Comparison of ENCODE assay signal across 10 mouse cellular contexts in genomic region chr2:32784048-32784681, GRCm38 (mm10). TPM values are rescaled to one million over a fixed set of nuclear protein-coding genes. Genes with fewer than 3 reads are reported as not detected.
DNase-seq lines count a peak whose midpoint lies in the region; ATAC-seq and TF ChIP-seq lines count a peak whose summit lies in the region.
"Had no signal": no experiment of that assay in that cellular context is flagged by ENCODE, and none has a peak within 500 bp of the region (broad histone marks: within the 10 kb centered on the region; RNA-seq: fewer than 3 reads in every experiment).

Cfap157 (minus strand) TSS chr2:32784428.

- no peak within 1 kb of the TSS for H3K9ac ChIP-seq in hindbrain, postnatal 0 days (replicated peaks; ENCODE audit: low read length)
- H3K9ac ChIP-seq in midbrain, embryonic 16.5 days (ENCODE audit: low read depth, low read length), result no peak within 1 kb of the TSS
- H3K9ac ChIP-seq: liver, embryonic 14.5 days had no signal

- 70% methylated on average over 4 of the region's 4 CpGs for WGBS in hindbrain, postnatal 0 days
- WGBS in midbrain, embryonic 16.5 days, result 72% methylated on average over 4 of the region's 4 CpGs
- 47% methylated on average over 4 of the region's 4 CpGs for WGBS in cerebellum, adult 2 months

- no peak within 1 kb of the TSS; the same call in 1 of the 2 replicates for H3K27ac ChIP-seq in hindbrain, postnatal 0 days
- 0 out of 2 replicates have a peak within 1 kb of the TSS, but pooled peaks have one; percentile 43 for H3K27ac ChIP-seq in midbrain, embryonic 16.5 days (ENCODE audit: low read length)
- no peak within 1 kb of the TSS for H3K27ac ChIP-seq in cerebellum, adult 2 months (ENCODE audit: insufficient read depth, low read length)
- H3K27ac ChIP-seq: liver, embryonic 14.5 days had no signal

- peaks cover 5% of the 10 kb centered on the region; the same call in 1 of the 2 replicates for H3K36me3 ChIP-seq in hindbrain, postnatal 0 days (ENCODE audit: insufficient read depth, low read length)
- H3K36me3 ChIP-seq in midbrain, embryonic 16.5 days (ENCODE audit: control insufficient read depth, insufficient read depth, low read length), result peaks cover 4% of the 10 kb centered on the region

- no peaks in the 10 kb centered on the region for H3K27me3 ChIP-seq in hindbrain, postnatal 0 days (ENCODE audit: insufficient read depth, low read length)
- H3K27me3 ChIP-seq in midbrain, embryonic 16.5 days (ENCODE audit: control insufficient read depth, insufficient read depth, low read depth, low read length), result no peaks in the 10 kb centered on the region
- no peaks in the 10 kb centered on the region for H3K27me3 ChIP-seq in cerebellum, adult 2 months (ENCODE audit: control insufficient read depth, insufficient read depth, low read length)

- no peaks in the 10 kb centered on the region for H3K4me1 ChIP-seq in hindbrain, postnatal 0 days (ENCODE audit: insufficient read depth, low read length)
- H3K4me1 ChIP-seq in midbrain, embryonic 16.5 days (ENCODE audit: control insufficient read depth, insufficient read depth, low read length), result no peaks in the 10 kb centered on the region
- peaks cover 8% of the 10 kb centered on the region; the same call in 1 of the 2 replicates for H3K4me1 ChIP-seq in cerebellum, adult 2 months (ENCODE audit: control insufficient read depth, insufficient read depth, low read length)

- peak; percentile 59 for ATAC-seq in hindbrain, postnatal 0 days
- no peak for ATAC-seq in midbrain, embryonic 16.5 days
- no peak for ATAC-seq in inflammation-experienced regulatory T-cells, adult 6 months
- ATAC-seq in cerebellum, adult (ENCODE audit: insufficient number of reproducible peaks, low FRiP score, low TSS enrichment), result no peak

- no peaks in the 10 kb centered on the region for H3K9me3 ChIP-seq in hindbrain, postnatal 0 days (ENCODE audit: low read length)
- no peaks in the 10 kb centered on the region for H3K9me3 ChIP-seq in midbrain, embryonic 16.5 days (replicated peaks; ENCODE audit: control insufficient read depth, low read length, poor library complexity, severe bottlenecking)

- H3K4me2 ChIP-seq in hindbrain, postnatal 0 days (ENCODE audit: low read depth, low read length), result peak within 1 kb of the TSS; percentile 31; the same call in 1 of the 2 replicates
- peak within 1 kb of the TSS; percentile 8 for H3K4me2 ChIP-seq in midbrain, embryonic 16.5 days (ENCODE audit: low read length)

- DNase-seq in kidney, adult 9 months, result peak; percentile 46
- no peak for DNase-seq in kidney, adult 11 months
- DNase-seq in heart, adult 18-20 months, result peak; percentile 67 to 69
- peak; percentile 68 for DNase-seq in hindbrain, postnatal 0 days (ENCODE audit: low spot score)
- DNase-seq in cerebellum, adult 2 months, result no peak

- TF ChIP-seq POLR2A in cerebellum, adult 2 months (IDR thresholded peaks at IDR 0.05; ENCODE audit: borderline replicate concordance, insufficient read depth, low read length), result no peak

- H3K4me3 ChIP-seq in hindbrain, postnatal 0 days (ENCODE audit: low read length), result 0 out of 2 replicates have a peak within 1 kb of the TSS, but pooled peaks have one; percentile 6
- H3K4me3 ChIP-seq in midbrain, embryonic 16.5 days (ENCODE audit: low read depth, low read length), result no peak within 1 kb of the TSS
- no peak within 1 kb of the TSS for H3K4me3 ChIP-seq in cerebellum, adult 2 months (replicated peaks; ENCODE audit: insufficient read depth, low read depth, low read length)

- TF ChIP-seq CTCF in hindbrain, postnatal 0 days (IDR thresholded peaks at IDR 0.05; ENCODE audit: low read depth), result no peak
- TF ChIP-seq CTCF in cerebellum, adult 2 months (IDR thresholded peaks at IDR 0.05; ENCODE audit: borderline replicate concordance, insufficient read depth, low read depth, low read length), result no peak

RNA-seq across cellular contexts. Expression of gene Cfap157, which starts in this region (rescaled TPM):
- not detected for total RNA-seq in heart, adult 18-20 months (2021)
- total RNA-seq in hindbrain, postnatal 0 days (2014; rRNA removed), result 0.16 and 0.40 TPM in 2 replicates
- 0.64 and 1.1 TPM in 2 replicates for polyA plus RNA-seq in hindbrain, postnatal 0 days (2015; fragmentation: Nextera tagmentation; extraction: Ambion mirVana)
- polyA plus RNA-seq in midbrain, embryonic 16.5 days (2015; fragmentation: Nextera tagmentation; extraction: Ambion mirVana), result 0.82 and 0.99 TPM in 2 replicates
- 0.70 and 1.7 TPM in 2 replicates for polyA plus RNA-seq in cerebellum, adult 2 months (2012; rRNA removed)
- polyA plus RNA-seq in inflammation-experienced regulatory T-cells, adult 6 months (2017; shearing (Covaris generic)), result 1 to 10 TPM in 1 of 3 experiments, under 1 TPM in 1, not detected in 1; 0.53 to 1.3 TPM
- total RNA-seq: gastrocnemius, postnatal 4 days had no signal
- polyA plus RNA-seq: liver, embryonic 14.5 days had no signal

Comparison
In these comparisons a context has a peak if more than half of its experiments do, and no peak if none do; other contexts are left out.
1. DNase-seq: peak in kidney, adult 9 months (single experiment) and hindbrain, postnatal 0 days (single experiment); none in kidney, adult 11 months (single experiment) and cerebellum, adult 2 months (0 of 2).
2. Peak in DNase-seq in heart, adult 18-20 months; RNA of the gene not detected or under 1 TPM.